Mouse (Mus musculus) mouse embryonic stem cell (cell line): ENCODE measurements around the gene Tesc.

Experiments
- in situ Hi-C, 2 experiments: fragments of 300-500 bp; cut with MboI; formaldehyde crosslinking; loops; 1 replicate in 1 of 2; 3 replicates in 1 of 2; pipeline ENCODE4 v1.14.3; 2019 to 2020; ENCODE audit warnings: low sequenced_read_pairs in 2 of 2, low pct_unique_long_range_greater_than_20kb in 1 of 2, mixed read lengths in 1 of 2; ENCODE audit not compliant: unreplicated experiment in 1 of 2

Gene Tesc

GRCm38 (mm10) chr5:118027698-118028190 is at the start of gene Tesc:
TSS of gene Tesc (plus strand) at chr5:118027743.
- in situ Hi-C loops: no loop called here

DNA sequence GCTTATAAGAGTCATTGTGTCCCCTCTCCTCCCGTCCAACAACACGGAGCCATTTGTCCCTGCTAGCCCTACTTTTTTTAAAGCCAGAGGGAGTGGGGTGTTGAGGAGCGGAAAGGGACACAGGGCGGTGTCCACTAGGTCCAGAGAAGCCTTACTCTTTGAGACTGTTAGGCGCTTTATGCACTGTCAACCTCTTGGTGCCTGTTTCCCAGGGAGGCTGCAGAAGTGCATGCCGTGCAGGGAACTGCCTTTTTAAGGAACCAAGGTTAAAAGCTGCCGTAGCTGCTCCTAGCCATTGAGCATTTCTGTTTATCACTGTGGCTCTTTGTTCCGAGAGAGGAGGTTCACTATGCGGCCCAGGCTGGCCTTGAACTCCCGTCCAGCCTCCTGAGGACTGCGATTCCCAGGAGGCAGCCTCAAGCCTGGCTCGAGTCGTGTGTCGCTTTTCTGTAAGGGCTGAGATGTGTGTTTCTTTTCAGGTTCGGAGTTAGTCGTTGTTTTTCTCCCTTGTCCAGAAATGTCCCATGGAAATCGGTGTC is 49.3 kb upstream of the Tesc start:
- in situ Hi-C loops: no loop called here

- in situ Hi-C loops: no loop called here
Observed at GRCm38 (mm10) chr5:117979082-117979481, 48.5 kb upstream of the Tesc start.

GRCm38 (mm10) chr5:117980921-117981320 is 46.6 kb upstream of the Tesc start:
- in situ Hi-C loops: no loop called here

DNA sequence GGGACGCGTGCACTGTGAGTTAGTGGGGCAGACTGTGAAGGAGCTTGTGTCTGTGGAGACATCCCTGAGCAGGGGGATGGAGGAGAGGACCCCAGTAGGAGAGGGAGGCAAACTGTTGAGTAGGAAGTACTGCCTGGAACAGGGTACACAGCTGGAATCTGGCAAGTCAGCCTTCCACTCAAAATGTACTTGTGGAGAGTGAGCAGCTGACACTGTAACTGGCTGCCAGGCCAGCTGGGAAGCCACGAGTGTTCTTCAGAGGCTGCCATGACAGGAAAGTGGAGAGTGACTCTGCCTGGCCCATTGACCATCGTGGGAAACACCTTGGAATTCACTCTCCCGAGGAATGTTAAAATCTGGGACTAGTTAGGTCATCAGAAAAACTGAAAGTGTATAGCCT is 45.6 kb upstream of the Tesc start:
- in situ Hi-C loops: no loop called here

DNA sequence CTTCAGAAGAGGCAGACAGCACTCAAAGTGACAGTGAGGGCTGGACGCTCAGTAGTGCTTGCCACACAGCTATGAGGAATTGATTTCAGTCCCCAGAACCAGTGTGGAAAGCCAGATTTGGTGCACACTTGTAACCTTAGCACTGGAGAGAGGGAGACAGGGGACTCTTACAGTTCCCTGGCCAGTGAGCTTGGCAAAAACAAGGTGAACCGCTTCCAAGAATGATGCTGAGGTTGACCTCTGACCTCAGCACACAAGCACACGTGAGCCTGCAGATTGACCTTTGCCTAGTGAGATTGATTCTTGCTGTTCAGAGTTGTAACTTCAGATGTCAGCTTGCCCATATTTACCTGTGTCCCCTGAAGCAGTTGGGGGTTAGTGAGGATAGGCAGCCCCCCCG is 41.2 kb upstream of the Tesc start:
- in situ Hi-C loops: no loop called here

DNA sequence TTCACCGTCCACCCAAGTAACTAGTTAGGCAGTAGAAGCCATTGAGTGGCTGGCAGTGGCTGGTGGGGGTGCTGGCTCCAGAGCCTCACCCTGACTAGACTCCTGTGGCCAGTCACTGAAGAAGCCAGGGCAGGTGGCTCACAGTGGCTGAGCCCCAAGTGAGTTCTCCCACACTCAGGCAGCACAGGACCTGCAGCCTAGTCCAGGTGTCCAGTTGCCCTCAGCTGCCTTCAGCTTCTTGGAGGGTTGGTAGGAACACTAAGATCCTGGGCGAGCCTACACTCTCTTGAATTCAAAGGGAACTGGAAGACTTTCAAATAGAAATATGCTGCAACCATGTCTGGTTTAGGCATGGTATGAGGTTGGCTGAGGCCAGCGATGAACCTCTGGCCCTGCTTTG is 39.7 kb upstream of the Tesc start:
- in situ Hi-C loops: no loop called here

DNA sequence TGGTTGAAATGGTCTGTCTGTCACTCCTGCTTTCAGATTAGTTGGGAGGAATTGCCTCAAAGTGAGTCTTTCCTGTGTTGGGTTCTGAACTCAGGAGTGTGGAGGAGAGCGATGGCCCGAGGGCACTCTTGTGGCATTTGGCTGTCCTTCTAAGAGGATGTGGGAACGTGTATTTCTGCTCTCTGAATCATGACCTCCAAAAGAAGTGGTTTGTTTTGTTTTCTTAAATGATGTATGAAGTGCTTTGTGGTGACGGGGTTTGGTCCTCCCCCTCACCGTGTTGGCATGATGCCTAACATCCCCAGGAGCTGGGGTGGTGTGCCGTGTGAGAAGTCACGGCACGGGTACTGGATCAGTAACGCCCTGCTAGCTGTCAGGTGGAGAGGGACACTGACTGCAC is 39.2 kb upstream of the Tesc start:
- in situ Hi-C loops: no loop called here

GRCm38 (mm10) chr5:117989773-117990172 is 37.8 kb upstream of the Tesc start:
- in situ Hi-C loops: no loop called here

GRCm38 (mm10) chr5:117990957-117991356 is 36.6 kb upstream of the Tesc start:
- in situ Hi-C loops: no loop called here

DNA sequence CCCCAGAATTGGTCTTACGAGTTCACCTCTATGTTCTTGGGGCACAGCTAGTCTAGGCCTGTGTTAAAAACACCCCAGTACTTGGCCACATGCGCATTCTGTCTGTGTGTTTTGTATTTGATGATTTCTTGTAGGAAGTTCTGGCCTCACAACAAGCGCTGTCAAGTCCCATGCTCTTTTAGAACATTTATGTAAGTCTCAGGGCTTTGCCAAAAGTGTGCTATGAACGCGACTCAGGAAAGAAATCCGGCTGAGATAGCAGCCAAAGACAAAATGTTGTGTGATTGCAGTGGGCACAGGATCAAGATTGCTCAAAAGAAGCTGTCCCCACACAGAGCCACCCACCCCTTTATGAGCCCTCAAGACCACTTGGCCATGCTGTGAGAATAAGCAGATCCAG is 34.0 kb upstream of the Tesc start:
- in situ Hi-C loops: no loop called here

DNA sequence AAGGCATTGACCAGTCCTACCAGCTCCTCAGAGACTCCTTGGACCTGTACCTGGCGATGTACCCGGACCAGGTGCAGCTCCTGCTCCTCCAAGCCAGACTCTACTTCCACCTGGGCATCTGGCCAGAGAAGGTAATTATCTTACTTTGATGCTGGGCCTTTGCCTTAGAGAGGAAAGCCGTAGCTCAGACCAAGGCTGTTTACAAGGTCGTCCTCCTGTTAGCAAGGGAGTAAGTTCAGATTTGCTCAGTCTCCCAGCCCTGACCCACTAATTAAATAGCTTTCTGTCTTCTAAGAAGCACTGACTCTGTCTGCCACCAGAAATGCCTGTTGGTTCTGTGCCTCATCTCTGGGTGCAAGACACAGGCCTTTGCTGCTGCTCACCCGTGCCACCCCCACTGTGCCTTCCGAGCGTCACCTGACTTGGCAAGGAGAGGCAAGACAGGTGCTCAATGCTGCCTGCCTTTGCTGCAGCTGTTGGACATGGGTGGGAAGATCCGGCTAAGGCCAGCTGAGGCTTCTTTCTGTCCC is 32.1 kb upstream of the Tesc start:
- in situ Hi-C loops: no loop called here

- in situ Hi-C loops: no loop called here
Observed at GRCm38 (mm10) chr5:117995911-117996310, 31.6 kb upstream of the Tesc start.

DNA sequence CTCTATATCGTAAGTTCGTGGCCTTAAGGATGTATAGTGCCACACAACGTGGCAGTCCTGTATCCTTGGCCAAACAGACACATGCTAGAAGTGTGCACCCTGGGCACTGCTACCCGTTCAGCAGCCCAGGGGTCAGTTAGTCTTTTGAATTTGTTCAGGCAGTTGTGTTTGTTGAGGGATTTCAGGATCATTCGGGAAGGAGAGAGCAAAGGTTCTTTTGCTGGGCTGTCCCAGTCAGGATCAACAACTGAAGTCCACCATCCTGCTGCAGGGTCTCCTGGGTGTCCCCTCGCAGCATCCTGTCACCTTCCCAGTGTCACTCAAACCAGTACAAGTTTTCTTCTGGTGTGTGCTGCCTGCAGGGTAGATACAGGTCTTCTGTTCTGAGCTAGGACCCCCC is 31.0 kb upstream of the Tesc start:
- in situ Hi-C loops: no loop called here

- in situ Hi-C loops: no loop called here
Observed at GRCm38 (mm10) chr5:117997434-117997970, 30.0 kb upstream of the Tesc start.

- in situ Hi-C loops: no loop called here
Observed at GRCm38 (mm10) chr5:117999061-117999460, 28.5 kb upstream of the Tesc start.

DNA sequence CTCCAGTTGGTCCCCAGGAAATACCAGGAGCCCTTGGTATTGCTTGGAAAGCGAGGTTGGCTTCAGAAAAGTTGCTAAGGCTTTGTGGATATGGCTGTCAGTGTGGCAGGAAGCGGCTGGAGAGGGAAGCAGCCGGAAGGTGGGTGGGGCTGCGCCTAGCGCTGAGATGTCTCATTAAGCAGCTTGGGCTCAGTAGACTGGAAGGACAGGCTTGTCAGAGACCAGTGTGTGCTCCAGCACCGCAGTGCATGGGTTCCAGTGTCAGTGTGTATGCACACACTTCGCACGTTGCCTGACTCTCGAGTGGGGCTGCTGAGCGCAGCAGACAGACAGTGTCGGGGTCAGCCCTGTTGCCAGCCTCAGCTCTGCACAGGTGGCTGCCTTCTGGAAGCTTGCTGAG is 28.0 kb upstream of the Tesc start:
- in situ Hi-C loops: no loop called here

DNA sequence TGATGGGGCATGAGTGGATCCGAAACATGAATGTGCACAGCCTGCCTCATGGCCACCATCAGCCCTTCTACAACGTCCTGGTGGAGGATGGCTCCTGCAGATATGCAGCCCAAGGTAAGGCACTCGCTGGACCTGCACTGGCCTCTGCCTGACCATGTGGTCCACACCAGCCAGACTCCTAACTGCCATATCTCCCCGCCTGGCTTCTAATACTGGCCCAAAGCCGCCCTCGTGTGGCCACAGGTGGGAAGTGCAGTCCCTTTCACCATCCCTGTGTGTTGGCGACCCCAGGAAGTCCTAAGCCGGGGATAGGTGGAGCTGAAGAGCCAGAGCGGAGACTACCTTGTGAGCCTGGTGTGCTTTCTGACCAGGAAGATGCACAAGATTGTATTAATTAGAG is 25.5 kb upstream of the Tesc start:
- in situ Hi-C loops: no loop called here

DNA sequence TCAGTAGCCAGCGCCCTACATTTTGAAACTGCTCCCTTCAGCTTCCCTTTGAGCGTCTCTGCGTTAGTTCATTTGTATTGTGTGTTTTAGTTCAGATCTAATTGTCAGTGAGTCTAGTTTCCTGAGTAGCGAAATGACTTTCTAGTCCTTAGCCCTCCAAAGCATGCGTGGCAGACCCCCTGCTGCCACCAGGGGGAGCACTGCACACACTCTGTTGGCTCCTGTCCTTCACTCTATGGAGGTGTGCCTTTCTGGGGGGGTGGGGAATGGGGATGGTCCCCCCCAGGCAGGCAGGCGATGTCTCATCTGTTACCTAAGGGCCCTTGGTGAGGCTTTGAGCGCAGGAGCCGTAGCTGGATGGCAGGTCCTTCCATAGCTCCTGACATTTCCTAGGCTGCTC is 22.9 kb upstream of the Tesc start:
- in situ Hi-C loops: no loop called here

GRCm38 (mm10) chr5:118005728-118006127 is 21.8 kb upstream of the Tesc start:
- in situ Hi-C loops: no loop called here
